Mouse (Mus musculus) heart, embryonic 10.5 days (tissue): Measurements from ENCODE around the gene Kctd21. TPM values are rescaled to one million over a fixed set of nuclear protein-coding genes. Genes with fewer than 3 reads are reported as not detected.
A peak's percentile ranks its signal among the peaks of the same experiment; 100 is the strongest.

Experiments
- DNase-seq: peaks from one replicate; pipeline ENCODE4 v3.0.0-alpha.2; 2017; ENCODE audit warnings: low spot score
- H3K27ac ChIP-seq: fragments of 300-500 bp; sonication (generic); 2 replicates; pipeline ENCODE4 v1.5.1; 2016; ENCODE audit warnings: mild to moderate bottlenecking
- H3K27me3 ChIP-seq: fragments of 300-500 bp; sonication (generic); 2 replicates; pipeline ENCODE4 v1.6.1; 2016; ENCODE audit warnings: mild to moderate bottlenecking; ENCODE audit not compliant: poor library complexity, insufficient read depth, severe bottlenecking
- H3K36me3 ChIP-seq: fragments of 300-500 bp; sonication (generic); 2 replicates; pipeline ENCODE4 v1.6.1; 2016; ENCODE audit warnings: mild to moderate bottlenecking, moderate library complexity
- H3K4me1 ChIP-seq: fragments of 300-500 bp; sonication (generic); 2 replicates; pipeline ENCODE4 v1.6.1; 2016; ENCODE audit warnings: mild to moderate bottlenecking
- H3K4me3 ChIP-seq: fragments of 300-500 bp; sonication (generic); 2 replicates; pipeline ENCODE4 v1.5.1; 2016; ENCODE audit warnings: mild to moderate bottlenecking, moderate library complexity
- H3K9me3 ChIP-seq: fragments of 300-500 bp; sonication (generic); 2 replicates; pipeline ENCODE4 v1.6.1; 2016; ENCODE audit warnings: mild to moderate bottlenecking, moderate library complexity
- WGBS: fragments of 180-500 bp; shearing (Covaris S2); methylation state at CpG from one replicate; pipeline ENCODE4 v1.1.7; 2016; 5-methylcytosine and 5-hydroxymethylcytosine counted together
- polyA plus RNA-seq: library from polyadenylated mRNA; unstranded; fragments of >200 nt; fragmentation: Nextera tagmentation; extraction: Ambion mirVana; gene quantifications from 2 replicates; pipeline ENCODE4 v1.2.1, GENCODE M21; 2016

Kctd21 gene
- polyA plus RNA-seq, 1 experiment from 2014 or later = 4.1 TPM

DNA sequence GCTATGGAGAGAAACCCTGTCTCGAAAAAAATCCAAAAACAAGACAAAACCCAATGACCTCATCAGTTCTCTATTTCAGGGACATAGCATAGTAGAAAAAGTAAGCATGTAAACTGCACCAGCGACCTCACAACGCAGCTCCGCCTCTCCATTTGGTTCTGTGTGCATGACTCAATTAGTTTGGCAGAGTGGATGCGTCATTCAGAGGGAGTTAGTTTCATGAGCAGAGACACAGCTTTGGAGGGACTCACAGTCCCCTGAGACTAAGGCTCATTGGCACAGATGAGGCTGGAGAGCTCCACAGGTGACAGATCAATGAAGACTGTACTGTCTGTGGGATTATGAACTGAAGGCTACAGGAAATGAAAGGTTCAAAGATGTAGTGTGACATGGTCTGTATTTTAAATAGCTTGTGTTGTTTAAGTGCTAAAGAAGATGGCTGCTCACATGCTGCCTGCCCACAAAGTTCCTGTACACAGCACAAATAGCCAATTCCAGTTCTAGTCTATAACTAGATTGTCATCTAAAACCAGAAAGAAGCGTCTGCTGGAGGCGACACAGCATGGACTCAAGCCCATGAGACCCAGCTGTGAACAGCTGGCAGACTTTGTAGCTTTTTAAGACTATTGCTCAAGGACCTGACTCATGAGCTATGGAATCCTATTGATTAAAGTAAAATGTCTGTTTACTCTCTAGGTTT is 54.1 kb downstream of the Kctd21 start:
- WGBS = 90% methylated on average over 7 of the region's 7 CpGs
- Histone ChIP-seq H3K27me3 (no peaks in the 10 kb centered on the region), H3K27ac (no peak overlapping the region), H3K4me1 (no peaks in the 10 kb centered on the region), H3K9me3 (no peaks in the 10 kb centered on the region), H3K4me3 (no peak overlapping the region), H3K36me3 (peaks cover 99% of the 10 kb centered on the region)
- DNase-seq = peak; percentile 41

DNA sequence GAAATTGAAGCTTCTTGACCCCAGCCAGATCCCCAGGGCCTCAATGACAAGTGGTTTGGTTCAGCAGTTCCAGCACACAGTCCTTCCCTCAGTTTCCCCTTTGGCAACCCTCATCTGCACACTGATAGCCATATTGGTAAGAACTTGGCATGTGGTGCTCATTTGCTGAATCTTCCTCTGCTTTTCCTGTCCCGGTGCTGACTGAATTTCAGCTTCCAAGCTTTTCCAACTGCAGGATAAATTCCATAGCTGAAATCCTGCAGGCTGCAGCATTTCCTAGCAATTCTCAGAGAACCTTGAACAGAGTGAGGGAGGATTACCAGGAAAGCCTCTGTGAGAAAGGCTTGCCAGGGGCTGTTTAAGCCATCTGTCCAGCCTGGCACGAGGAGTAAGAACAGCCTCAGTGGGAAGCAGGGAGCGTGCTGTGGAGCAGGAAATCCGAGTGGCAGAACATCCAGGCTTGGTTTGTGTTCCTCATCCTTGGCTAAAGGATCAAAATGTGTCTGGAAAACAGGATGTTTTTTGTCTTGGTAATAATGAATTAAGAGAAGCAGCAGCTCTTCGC is 54.8 kb downstream of the Kctd21 start:
- no peak overlapping the region for H3K27ac ChIP-seq
- H3K4me3 ChIP-seq = no peak overlapping the region
- no peaks in the 10 kb centered on the region for H3K9me3 ChIP-seq
- H3K27me3 ChIP-seq = no peaks in the 10 kb centered on the region
- H3K4me1 ChIP-seq = no peaks in the 10 kb centered on the region
- peaks cover 99% of the 10 kb centered on the region for H3K36me3 ChIP-seq
- WGBS = 92% methylated on average over 5 of the region's 5 CpGs
- DNase-seq = peak; percentile 67

DNA sequence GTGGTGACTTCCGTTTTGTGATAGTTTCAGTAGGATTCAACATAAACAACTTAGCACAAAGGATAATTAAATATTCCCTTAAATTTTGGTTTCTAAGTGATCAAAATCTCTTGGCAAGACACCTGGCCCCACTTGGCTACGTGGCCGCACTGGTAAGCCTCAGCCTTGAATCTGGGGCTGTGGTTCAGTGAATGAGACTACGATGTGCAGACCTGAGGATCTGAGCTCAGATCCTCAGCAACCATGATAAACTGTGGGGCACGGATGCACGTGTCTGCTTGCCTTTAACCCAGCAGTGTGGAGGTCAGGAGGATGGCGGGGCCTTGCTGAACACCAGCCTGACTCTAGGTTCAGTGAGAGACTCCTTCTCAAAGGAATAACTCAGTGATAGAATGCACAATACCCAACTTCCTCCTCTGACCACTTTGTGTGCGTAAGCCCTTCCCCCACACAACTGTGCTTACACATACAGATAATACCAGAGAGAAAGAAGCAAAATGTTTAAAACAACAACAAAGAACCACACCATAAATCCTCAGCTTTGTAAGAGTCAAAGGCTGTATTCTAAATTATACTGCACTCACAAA is 55.5 kb downstream of the Kctd21 start:
- WGBS = 92% methylated on average over 8 of the region's 8 CpGs
- H3K9me3 ChIP-seq = no peaks in the 10 kb centered on the region
- no peaks in the 10 kb centered on the region for H3K4me1 ChIP-seq
- H3K27ac ChIP-seq = no peak overlapping the region
- no peak overlapping the region for H3K4me3 ChIP-seq
- H3K27me3 ChIP-seq = no peaks in the 10 kb centered on the region
- peaks cover 100% of the 10 kb centered on the region for H3K36me3 ChIP-seq
- peak; percentile 39 for DNase-seq

DNA sequence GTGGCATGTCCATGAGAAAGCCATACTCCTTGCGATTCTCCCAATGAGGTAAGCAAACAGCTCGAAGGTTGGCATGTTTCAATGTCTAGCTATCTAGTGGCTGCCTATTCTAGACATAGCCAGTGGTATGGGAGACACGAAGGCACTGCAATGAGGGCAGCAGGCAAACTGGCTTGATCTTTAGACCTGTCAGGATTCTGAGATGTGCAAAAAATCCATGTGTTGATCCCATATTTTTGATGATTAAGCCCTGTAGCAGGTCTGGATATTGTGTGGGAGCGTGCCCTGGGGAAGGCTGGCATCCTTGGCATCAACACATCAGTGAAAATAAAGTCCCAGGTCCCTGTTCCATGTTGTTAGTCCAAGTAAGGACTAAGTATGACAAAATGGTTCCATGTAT is 56.4 kb downstream of the Kctd21 start:
- Histone ChIP-seq H3K9me3 (no peaks in the 10 kb centered on the region), H3K36me3 (peaks cover 98% of the 10 kb centered on the region), H3K27me3 (no peaks in the 10 kb centered on the region), H3K4me1 (no peaks in the 10 kb centered on the region), H3K27ac (no peak overlapping the region), H3K4me3 (no peak overlapping the region)
- 92% methylated on average over 4 of the region's 4 CpGs for WGBS
- DNase-seq = peak; percentile 68

DNA sequence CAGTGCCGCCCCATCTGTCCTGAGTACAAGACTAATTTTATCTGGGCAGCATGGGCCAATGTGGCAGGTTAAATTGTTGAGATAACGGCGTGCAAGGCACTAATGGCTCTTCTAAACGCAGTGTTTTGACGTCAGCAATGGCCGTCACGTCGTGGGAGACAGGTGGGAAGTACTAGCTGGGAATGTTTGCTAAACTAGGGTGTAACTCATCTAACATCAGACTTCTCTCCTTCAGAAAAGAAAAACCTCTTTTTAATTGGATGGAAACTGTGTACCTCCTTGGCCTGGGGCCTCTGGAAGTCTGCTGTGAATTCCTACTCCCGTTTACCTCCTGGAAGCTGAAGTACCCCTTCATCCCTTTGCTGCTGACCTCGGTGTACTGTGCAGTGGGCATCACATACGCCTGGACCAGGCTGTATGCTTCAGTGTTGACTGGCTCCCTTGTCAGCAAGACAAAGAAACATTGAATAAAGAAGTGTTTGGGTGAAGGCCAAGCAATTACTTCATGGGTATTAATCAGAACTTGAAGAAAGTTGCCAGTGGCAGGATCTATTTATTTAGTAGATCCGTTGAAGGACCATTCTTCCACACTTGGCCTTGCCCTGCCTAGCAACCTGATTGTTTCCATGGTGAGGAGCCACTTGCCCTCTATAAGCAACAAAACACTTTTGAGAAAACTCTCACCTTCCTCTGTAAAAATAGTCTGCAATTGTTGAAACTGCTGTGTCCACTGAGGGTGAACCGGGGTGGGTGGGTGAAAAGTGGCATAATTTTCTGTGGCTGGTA is 59.4 kb downstream of the Kctd21 start:
- no peaks in the 10 kb centered on the region for H3K27me3 ChIP-seq
- no peaks in the 10 kb centered on the region for H3K4me1 ChIP-seq
- DNase-seq = peak; percentile 63
- H3K27ac ChIP-seq = no peak overlapping the region
- peaks cover 68% of the 10 kb centered on the region for H3K36me3 ChIP-seq
- 85% methylated on average over 13 of the region's 13 CpGs for WGBS
- no peaks in the 10 kb centered on the region for H3K9me3 ChIP-seq
- H3K4me3 ChIP-seq = no peak overlapping the region

DNA sequence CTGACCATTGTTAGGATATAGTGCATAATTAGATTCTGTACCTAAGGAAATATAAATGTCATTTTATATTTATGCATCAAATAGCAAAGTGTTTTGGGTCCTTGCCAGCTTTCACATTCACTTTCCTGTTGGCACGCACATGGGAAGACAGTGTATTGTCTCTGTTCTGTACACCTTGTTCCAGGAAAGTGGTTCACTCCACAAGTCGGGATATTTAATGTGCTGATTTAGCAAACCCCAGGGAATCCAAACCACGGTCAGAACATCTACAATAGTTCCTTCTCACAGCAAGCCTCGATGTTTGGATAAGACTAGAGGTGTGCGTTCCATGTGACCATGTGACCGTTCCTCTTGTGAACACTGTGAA is 59.9 kb downstream of the Kctd21 start:
- Histone ChIP-seq H3K4me1 (no peaks in the 10 kb centered on the region), H3K27me3 (no peaks in the 10 kb centered on the region), H3K27ac (no peak overlapping the region), H3K9me3 (no peaks in the 10 kb centered on the region), H3K4me3 (no peak overlapping the region), H3K36me3 (peaks cover 63% of the 10 kb centered on the region)
- WGBS = 96% methylated on average over 6 of the region's 6 CpGs
- no peak for DNase-seq

DNA sequence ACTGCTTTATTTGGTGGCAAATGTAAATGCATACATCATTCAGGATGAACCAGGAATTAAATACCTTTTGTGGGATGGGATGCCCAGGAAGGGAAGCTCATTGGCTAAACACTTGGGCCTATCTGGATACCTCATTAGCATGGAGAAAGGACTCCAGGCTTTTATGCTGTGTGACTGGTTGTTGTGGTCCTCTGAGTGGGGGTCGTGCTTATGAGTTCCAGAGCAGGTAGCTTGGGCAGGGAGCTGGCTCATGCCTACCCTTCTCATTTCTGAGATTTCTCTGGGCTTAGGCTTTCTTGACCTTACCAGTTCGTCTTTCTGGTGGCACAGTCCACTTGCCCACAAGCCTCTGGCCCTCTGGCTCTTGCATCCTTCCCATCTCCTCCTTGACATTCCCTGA is 62.2 kb downstream of the Kctd21 start:
- H3K36me3 ChIP-seq = peaks cover 39% of the 10 kb centered on the region
- DNase-seq = no peak
- no peak overlapping the region for H3K4me3 ChIP-seq
- no peak overlapping the region for H3K27ac ChIP-seq
- no peaks in the 10 kb centered on the region for H3K9me3 ChIP-seq
- H3K4me1 ChIP-seq = peaks cover 2% of the 10 kb centered on the region; the same call in 1 of the 2 replicates
- WGBS = 65% methylated on average over 2 of the region's 2 CpGs
- H3K27me3 ChIP-seq = no peaks in the 10 kb centered on the region

DNA sequence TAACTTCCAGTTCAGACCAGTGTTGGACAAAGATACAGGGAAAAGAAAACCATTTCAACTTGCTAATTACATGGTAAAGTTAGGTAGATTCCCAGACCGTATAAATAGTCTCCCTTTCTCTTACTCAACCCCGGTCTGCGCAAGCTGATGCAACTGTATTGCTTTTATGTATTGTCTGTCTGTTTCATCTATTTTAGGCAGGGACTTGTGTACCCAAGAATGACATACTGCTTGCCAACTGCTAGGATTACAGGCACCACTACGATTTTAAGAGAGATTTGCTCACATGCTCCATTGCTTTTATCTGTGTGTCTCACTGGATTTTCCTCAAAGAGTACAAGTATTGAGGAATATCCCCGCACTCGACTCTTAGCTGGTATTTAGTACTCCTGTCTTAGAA is 66.8 kb downstream of the Kctd21 start:
- Histone ChIP-seq H3K27ac (no peak overlapping the region), H3K27me3 (no peaks in the 10 kb centered on the region), H3K4me1 (peaks cover 17% of the 10 kb centered on the region), H3K9me3 (no peaks in the 10 kb centered on the region), H3K36me3 (peaks cover 22% of the 10 kb centered on the region), H3K4me3 (no peak overlapping the region)
- 92% methylated on average over 6 of the region's 6 CpGs for WGBS
- no peak for DNase-seq

Other genes with a start within 250 kb of the Kctd21 start
- 1.1 and 2.3 TPM in 2 replicates for gene Usp35, start 307 bp upstream of the Kctd21 start, polyA plus RNA-seq
- 47.3 and 53.4 TPM in 2 replicates for gene Alg8, start 39.3 kb downstream of the Kctd21 start, polyA plus RNA-seq
- gene Ndufc2, start 67.7 kb downstream of the Kctd21 start, polyA plus RNA-seq = 380 and 484 TPM in 2 replicates
- gene Thrsp, start 85.4 kb downstream of the Kctd21 start, polyA plus RNA-seq = 0.43 and 0.51 TPM in 2 replicates
- 0.47 and 0.87 TPM in 2 replicates for gene Kctd14, start 119.0 kb downstream of the Kctd21 start, polyA plus RNA-seq
- 45.6 and 48.5 TPM in 2 replicates for gene Ints4, start 148.6 kb downstream of the Kctd21 start, polyA plus RNA-seq
- 30.6 and 32.9 TPM in 2 replicates for gene Aamdc, start 247.2 kb downstream of the Kctd21 start, polyA plus RNA-seq
- gene Rsf1, start 247.6 kb downstream of the Kctd21 start, polyA plus RNA-seq = 15.8 and 17.7 TPM in 2 replicates